In the genomic region with DNA sequence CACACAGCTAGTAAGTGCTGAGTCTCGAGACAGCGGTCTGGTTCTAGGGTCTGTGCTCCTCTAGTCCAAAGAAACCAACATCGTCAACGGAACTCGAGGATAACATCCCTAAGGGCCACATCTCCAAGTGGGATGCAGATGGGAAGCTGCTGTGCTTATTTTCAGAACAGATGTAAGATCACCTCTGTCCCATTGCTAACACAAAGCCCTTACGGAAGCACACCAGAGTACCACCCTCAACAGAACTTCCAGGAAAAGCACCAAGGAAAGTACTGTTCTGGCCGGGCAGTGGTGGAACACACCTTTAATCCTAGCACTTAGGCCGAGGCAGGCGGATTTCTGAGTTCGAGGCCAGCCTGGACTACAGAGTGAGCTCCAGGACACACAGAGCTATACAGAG, we compare ENCODE assay signal across 28 mouse cellular contexts. TPM values are rescaled to one million over a fixed set of nuclear protein-coding genes. Genes with fewer than 3 reads are reported as not detected.
DNase-seq lines count a peak whose midpoint lies in the region; ATAC-seq and TF ChIP-seq lines count a peak whose summit lies in the region.
"Had no signal": no experiment of that assay in that cellular context is flagged by ENCODE, and none has a peak within 500 bp of the region (broad histone marks: within the 10 kb centered on the region; RNA-seq: fewer than 3 reads in every experiment).

No protein-coding gene starts in this region.

- WGBS in heart, embryonic 10.5 days, result 89% methylated on average over 10 of the region's 10 CpGs
- 86% methylated on average over 10 of the region's 10 CpGs for WGBS in heart, adult 2 months
- WGBS in stomach, postnatal 0 days, result 91% methylated on average over 10 of the region's 10 CpGs
- WGBS in midbrain, embryonic 15.5 days, result 93% methylated on average over 10 of the region's 10 CpGs

- peak; percentile 66 for DNase-seq in heart, embryonic 10.5 days (ENCODE audit: low spot score)
- no peak for DNase-seq in heart, adult 2 months
- DNase-seq in MEL (ENCODE audit: low read depth, low spot score), result no peak
- DNase-seq in stomach, postnatal 0 days (ENCODE audit: low spot score), result no peak
- no peak for DNase-seq in left cerebral cortex, postnatal 36 days (ENCODE audit: low spot score in 2 of 2)
- DNase-seq: adrenal gland, adult 2 months; adrenal gland, postnatal 10 days; adrenal gland, postnatal 25 days; cerebellum, adult 11 months; cerebellum, adult 18-20 months; cerebellum, adult 8-10 months; cerebellum, adult 9-11 months; cerebellum, postnatal 14 days; cerebellum, postnatal 36 days; forebrain, postnatal 0 days had no signal

- no peaks in the 10 kb centered on the region for H3K27me3 ChIP-seq in heart, embryonic 10.5 days (ENCODE audit: insufficient read depth, poor library complexity, severe bottlenecking)
- no peaks in the 10 kb centered on the region for H3K27me3 ChIP-seq in heart, adult 2 months (ENCODE audit: control insufficient read depth, insufficient read depth, low read length)
- no peaks in the 10 kb centered on the region for H3K27me3 ChIP-seq in ES-Bruce4 (ENCODE audit: control insufficient read depth, insufficient read depth, low read length, poor library complexity, severe bottlenecking)
- H3K27me3 ChIP-seq in MEL (ENCODE audit: control insufficient read depth in 1 of 2, insufficient read depth in 2 of 2, low read length in 2 of 2), result no peaks in the 10 kb centered on the region
- H3K27me3 ChIP-seq in stomach, postnatal 0 days (ENCODE audit: control insufficient read depth, insufficient read depth, low read length), result no peaks in the 10 kb centered on the region
- H3K27me3 ChIP-seq in midbrain, embryonic 15.5 days (replicated peaks), result no peaks in the 10 kb centered on the region
- H3K27me3 ChIP-seq: embryonic facial prominence, embryonic 12.5 days; forebrain, embryonic 13.5 days; forebrain, embryonic 15.5 days had no signal

- TF ChIP-seq CTCF in heart, adult 2 months (IDR thresholded peaks at IDR 0.05), result no peak
- no peak for TF ChIP-seq CTCF in ES-Bruce4 (IDR thresholded peaks at IDR 0.05; ENCODE audit: low read depth, low read length)
- no peak for TF ChIP-seq CTCF in MEL (IDR thresholded peaks at IDR 0.05 in 2 of 3, conservative IDR thresholded peaks at IDR 0.05 in 1 of 3; ENCODE audit: control insufficient read depth in 1 of 3, insufficient read depth in 1 of 3, low read depth in 2 of 3, low read length in 3 of 3, poor library complexity in 1 of 3, severe bottlenecking in 1 of 3)
- no peak for TF ChIP-seq CTCF in stomach, postnatal 0 days (IDR thresholded peaks at IDR 0.05; ENCODE audit: low read depth)

- H3K36me3 ChIP-seq in heart, embryonic 10.5 days, result peaks cover 72% of the 10 kb centered on the region
- peaks cover 12% of the 10 kb centered on the region for H3K36me3 ChIP-seq in heart, adult 2 months (ENCODE audit: control insufficient read depth, insufficient read depth, low read length)
- H3K36me3 ChIP-seq in ES-Bruce4 (ENCODE audit: control insufficient read depth, insufficient read depth, low read length, poor library complexity, severe bottlenecking), result peaks cover 67% of the 10 kb centered on the region
- peaks cover 0 to 34% of the 10 kb centered on the region in 2 experiments; a peak in 3 of 4 replicates for H3K36me3 ChIP-seq in MEL (ENCODE audit: control insufficient read depth in 1 of 2, insufficient read depth in 2 of 2, low read length in 2 of 2)
- H3K36me3 ChIP-seq in stomach, postnatal 0 days (ENCODE audit: control insufficient read depth, insufficient read depth, low read length), result peaks cover 21% of the 10 kb centered on the region
- peaks cover 30% of the 10 kb centered on the region for H3K36me3 ChIP-seq in midbrain, embryonic 15.5 days (replicated peaks)

- H3K9ac ChIP-seq in heart, adult 2 months (ENCODE audit: low read depth, low read length), result no peak overlapping the region
- H3K9ac ChIP-seq in ES-Bruce4 (ENCODE audit: low read depth, poor library complexity, severe bottlenecking), result no peak overlapping the region
- no peak overlapping the region for H3K9ac ChIP-seq in MEL (ENCODE audit: control insufficient read depth, low read depth, low read length, poor library complexity, severe bottlenecking)
- no peak overlapping the region for H3K9ac ChIP-seq in stomach, postnatal 0 days (ENCODE audit: low read length)
- H3K9ac ChIP-seq in midbrain, embryonic 15.5 days, result no peak overlapping the region
- H3K9ac ChIP-seq: embryonic facial prominence, embryonic 12.5 days; forebrain, embryonic 13.5 days; forebrain, embryonic 15.5 days; forebrain, postnatal 0 days had no signal

- no peak for TF ChIP-seq RAD21 in MEL (IDR thresholded peaks at IDR 0.05; ENCODE audit: low read depth, low read length)

- H3K4me1 ChIP-seq in heart, embryonic 10.5 days, result no peaks in the 10 kb centered on the region; the same call in 1 of the 2 replicates
- no peaks in the 10 kb centered on the region; the same call in 1 of the 2 replicates for H3K4me1 ChIP-seq in heart, adult 2 months (ENCODE audit: control insufficient read depth, insufficient read depth, low read length)
- H3K4me1 ChIP-seq in ES-Bruce4 (ENCODE audit: control insufficient read depth, insufficient read depth, low read length) (no peaks in the 10 kb centered on the region), MEL (ENCODE audit: control insufficient read depth in 1 of 2, insufficient read depth in 2 of 2, low read length in 2 of 2) (no peaks in the 10 kb centered on the region)
- no peaks in the 10 kb centered on the region for H3K4me1 ChIP-seq in stomach, postnatal 0 days (replicated peaks; ENCODE audit: control insufficient read depth, insufficient read depth)
- no peaks in the 10 kb centered on the region for H3K4me1 ChIP-seq in midbrain, embryonic 15.5 days
- H3K4me1 ChIP-seq: embryonic facial prominence, embryonic 10.5 days; embryonic facial prominence, embryonic 12.5 days; forebrain, embryonic 13.5 days; forebrain, embryonic 15.5 days had no signal

- no peaks in the 10 kb centered on the region for H3K79me2 ChIP-seq in heart, adult 2 months (replicated peaks; ENCODE audit: control insufficient read depth, insufficient read depth, low read length)
- H3K79me2 ChIP-seq in MEL (ENCODE audit: control insufficient read depth, insufficient read depth, low read length, poor library complexity), result no peaks in the 10 kb centered on the region; the same call in 1 of the 2 replicates

- ATAC-seq in stomach, postnatal 0 days (ENCODE audit: low FRiP score, low TSS enrichment), result peak; percentile 40; the same call in 1 of the 2 replicates
- ATAC-seq in midbrain, embryonic 15.5 days (replicated peaks), result no peak
- ATAC-seq: forebrain, embryonic 13.5 days; forebrain, embryonic 15.5 days; forebrain, postnatal 0 days had no signal

- no peak overlapping the region for H3K27ac ChIP-seq in heart, embryonic 10.5 days
- H3K27ac ChIP-seq in heart, adult 2 months, result no peak overlapping the region
- peak overlapping the region; percentile 3; the same call in 1 of the 2 replicates for H3K27ac ChIP-seq in ES-Bruce4 (ENCODE audit: insufficient read depth, low read length)
- H3K27ac ChIP-seq in MEL (ENCODE audit: control insufficient read depth, low read depth, low read length), result no peak overlapping the region
- no peak overlapping the region for H3K27ac ChIP-seq in stomach, postnatal 0 days (replicated peaks)
- H3K27ac ChIP-seq in midbrain, embryonic 15.5 days, result no peak overlapping the region
- H3K27ac ChIP-seq: embryonic facial prominence, embryonic 10.5 days; embryonic facial prominence, embryonic 12.5 days; forebrain, embryonic 13.5 days; forebrain, embryonic 15.5 days had no signal

- H3K9me3 ChIP-seq in heart, embryonic 10.5 days, result no peaks in the 10 kb centered on the region
- no peaks in the 10 kb centered on the region for H3K9me3 ChIP-seq in ES-Bruce4 (replicated peaks; ENCODE audit: control insufficient read depth, insufficient read depth, low read length, poor library complexity, severe bottlenecking)
- no peaks in the 10 kb centered on the region for H3K9me3 ChIP-seq in MEL (replicated peaks; ENCODE audit: insufficient read depth, low read length)
- H3K9me3 ChIP-seq in stomach, postnatal 0 days (ENCODE audit: control insufficient read depth, low read length), result no peaks in the 10 kb centered on the region
- no peaks in the 10 kb centered on the region for H3K9me3 ChIP-seq in midbrain, embryonic 15.5 days
- H3K9me3 ChIP-seq: embryonic facial prominence, embryonic 10.5 days; embryonic facial prominence, embryonic 12.5 days; forebrain, embryonic 13.5 days; forebrain, embryonic 15.5 days; G1E had no signal

- no peak for TF ChIP-seq EP300 in heart, adult 2 months (IDR thresholded peaks at IDR 0.05; ENCODE audit: insufficient read depth, low read depth, low read length)
- TF ChIP-seq EP300 in ES-Bruce4 (IDR thresholded peaks at IDR 0.05; ENCODE audit: insufficient read depth, low read depth, low read length), result no peak
- no peak for TF ChIP-seq EP300 in MEL (IDR thresholded peaks at IDR 0.05; ENCODE audit: low read depth in 1 of 2, low read length in 2 of 2)
- TF ChIP-seq EP300 in stomach, postnatal 0 days (optimal IDR thresholded peaks at IDR 0.05), result no peak

- intact Hi-C loops in heart, adult 2 months (cut with DNase I), result loop anchor here (10.0 kb wide), 1 partner anchor 234 kb away; the partner anchor contains the start of gene Add3
- intact Hi-C loops in left cerebral cortex, postnatal 36 days (cut with DNase I), result no loop called here

- H3K4me3 ChIP-seq in heart, embryonic 10.5 days, result no peak overlapping the region
- no peak overlapping the region for H3K4me3 ChIP-seq in heart, adult 2 months
- H3K4me3 ChIP-seq in ES-Bruce4 (ENCODE audit: low read depth, low read length) (no peak overlapping the region), MEL (ENCODE audit: control insufficient read depth in 1 of 2, insufficient read depth in 1 of 2, low read depth in 2 of 2, low read length in 2 of 2) (no peak overlapping the region)
- H3K4me3 ChIP-seq in stomach, postnatal 0 days (ENCODE audit: low read depth, low read length), result no peak overlapping the region
- H3K4me3 ChIP-seq in midbrain, embryonic 15.5 days, result no peak overlapping the region
- H3K4me3 ChIP-seq: embryonic facial prominence, embryonic 10.5 days; embryonic facial prominence, embryonic 12.5 days; forebrain, embryonic 13.5 days; forebrain, embryonic 15.5 days had no signal

- no peak overlapping the region for H3K4me2 ChIP-seq in stomach, postnatal 0 days (replicated peaks; ENCODE audit: low read depth)
- H3K4me2 ChIP-seq in midbrain, embryonic 15.5 days, result no peak overlapping the region
- H3K4me2 ChIP-seq: embryonic facial prominence, embryonic 12.5 days; forebrain, embryonic 13.5 days; forebrain, embryonic 15.5 days had no signal

- TF ChIP-seq POLR2A in heart, adult 2 months (IDR thresholded peaks at IDR 0.05; ENCODE audit: insufficient read depth, low read depth, low read length), result no peak
- no peak for TF ChIP-seq POLR2A in ES-Bruce4 (IDR thresholded peaks at IDR 0.05; ENCODE audit: insufficient read depth, low read length)
- 0 out of 4 replicates have a peak, but pooled peaks of 1 of the 2 experiments have one; percentile 34 for TF ChIP-seq POLR2A in MEL (IDR thresholded peaks at IDR 0.05; ENCODE audit: control insufficient read depth in 1 of 2, insufficient read depth in 1 of 2, low read depth in 1 of 2, low read length in 2 of 2, poor library complexity in 1 of 2)

RNA-seq across cellular contexts. Expression of gene Gm10197, which starts 6.9 kb away (rescaled TPM):
- polyA plus RNA-seq in heart, embryonic 10.5 days (2016; fragmentation: Nextera tagmentation; extraction: Ambion mirVana), result not detected in 2 replicates
- not detected for total RNA-seq in heart, adult 2 months (2021)
- polyA plus RNA-seq in heart, adult 2 months (2012; rRNA removed), result not detected in 2 replicates
- polyA plus RNA-seq in ES-Bruce4 (2011; ENCODE audit: insufficient read depth, insufficient read length, low read depth, missing spikeins) (not detected in 2 replicates), MEL (2012; ENCODE audit: insufficient read depth in 1 of 2, insufficient read length in 2 of 2, low read depth in 1 of 2, low replicate concordance in 2 of 2, missing spikeins in 1 of 2) (10 to 100 TPM in 1 of 2 experiments, not detected in 1; 53.0 TPM)
- 4.8 and 5.4 TPM in 2 replicates for total RNA-seq in MEL (2012; rRNA removed)
- polyA plus RNA-seq in stomach, postnatal 0 days (2015; fragmentation: Nextera tagmentation; extraction: Ambion mirVana), result not detected in 2 replicates
- polyA plus RNA-seq in midbrain, embryonic 15.5 days (2015; fragmentation: Nextera tagmentation; extraction: Ambion mirVana), result 7.7 TPM in 1 of 2 replicates, not detected in the other
- total RNA-seq in left cerebral cortex, postnatal 36 days (2021), result not detected
- total RNA-seq: adrenal gland, adult 2 months; adrenal gland, postnatal 10 days; adrenal gland, postnatal 25 days; adrenal gland, postnatal 4 days; forebrain, postnatal 0 days had no signal
- polyA plus RNA-seq: adrenal gland, adult 2 months; brain, embryonic 14.5 days; C2C12; cortical plate, adult 2 months; embryonic facial prominence, embryonic 12.5 days; embryonic facial prominence, embryonic 14.5 days; forebrain, embryonic 11.5 days; forebrain, embryonic 13.5 days; forebrain, embryonic 15.5 days; forebrain, postnatal 0 days; G1E had no signal

RNA-seq across cellular contexts. Expression of gene Smndc1, which starts 12.0 kb away (rescaled TPM):
- polyA plus RNA-seq in heart, embryonic 10.5 days (2016; fragmentation: Nextera tagmentation; extraction: Ambion mirVana), result 27.6 and 31.7 TPM in 2 replicates
- 10 to 100 TPM; 32.7 to 35.5 TPM for total RNA-seq in heart, adult 2 months (2021)
- 6.2 and 6.3 TPM in 2 replicates for polyA plus RNA-seq in heart, adult 2 months (2012; rRNA removed)
- polyA plus RNA-seq in ES-Bruce4 (2011; ENCODE audit: insufficient read depth, insufficient read length, low read depth, missing spikeins) (72.0 and 77.6 TPM in 2 replicates), MEL (2012; ENCODE audit: insufficient read depth in 1 of 2, insufficient read length in 2 of 2, low read depth in 1 of 2, low replicate concordance in 2 of 2, missing spikeins in 1 of 2) (100 to 1,000 TPM; 114 to 166 TPM)
- total RNA-seq in MEL (2012; rRNA removed), result 27.5 and 29.3 TPM in 2 replicates
- 26.1 and 26.6 TPM in 2 replicates for polyA plus RNA-seq in stomach, postnatal 0 days (2015; fragmentation: Nextera tagmentation; extraction: Ambion mirVana)
- polyA plus RNA-seq in midbrain, embryonic 15.5 days (2015; fragmentation: Nextera tagmentation; extraction: Ambion mirVana), result 31.9 and 32.4 TPM in 2 replicates
- 10 to 100 TPM; 33.2 to 40.5 TPM for total RNA-seq in left cerebral cortex, postnatal 36 days (2021)
